Mouse (Mus musculus) hindbrain, embryonic 14.5 days (tissue): Measurements from ENCODE around the gene Stambpl1. TPM values are rescaled to one million over a fixed set of nuclear protein-coding genes. Genes with fewer than 3 reads are reported as not detected.

Source experiments
- ATAC-seq: fragments of 200-750 bp; cut with Nextera tagmentation; 2 replicates; pipeline ENCODE4 v1.8.0; 2017; ENCODE audit warnings: moderate number of reproducible peaks, mild to moderate bottlenecking, moderate TSS enrichment, moderate library complexity; ENCODE audit not compliant: low FRiP score
- DNase-seq: peaks from one replicate; pipeline ENCODE4 v3.0.0-alpha.2; 2015; ENCODE audit warnings: low spot score
- H3K27ac ChIP-seq: fragments of 300-500 bp; sonication (generic); 2 replicates; pipeline ENCODE4 v1.5.1; 2014; ENCODE audit warnings: mild to moderate bottlenecking, moderate library complexity
- H3K27me3 ChIP-seq: fragments of 300-500 bp; sonication (generic); 2 replicates; pipeline ENCODE4 v1.6.1; 2014; ENCODE audit warnings: mild to moderate bottlenecking, low read length, mixed read lengths; ENCODE audit not compliant: control insufficient read depth, insufficient read depth
- H3K36me3 ChIP-seq: fragments of 300-500 bp; sonication (generic); replicated peaks from 2 replicates; pipeline ENCODE4 v1.6.1; 2014; ENCODE audit not compliant: control insufficient read depth, insufficient read depth
- H3K4me1 ChIP-seq: fragments of 300-500 bp; sonication (generic); replicated peaks from 2 replicates; pipeline ENCODE4 v1.6.1; 2014; ENCODE audit warnings: antibody characterized with exemption, low read length, mixed read lengths; ENCODE audit not compliant: control insufficient read depth, insufficient read depth
- H3K4me2 ChIP-seq: fragments of 300-500 bp; sonication (generic); replicated peaks from 2 replicates; pipeline ENCODE4 v1.6.1; 2014; ENCODE audit warnings: mild to moderate bottlenecking, moderate library complexity
- H3K4me3 ChIP-seq: fragments of 300-500 bp; sonication (generic); replicated peaks from 2 replicates; pipeline ENCODE4 v1.5.1; 2014; ENCODE audit warnings: mild to moderate bottlenecking, low read length
- H3K9ac ChIP-seq: fragments of 300-500 bp; sonication (generic); 2 replicates; pipeline ENCODE4 v1.6.1; 2014
- H3K9me3 ChIP-seq: fragments of 300-500 bp; sonication (generic); 2 replicates; pipeline ENCODE4 v1.6.1; 2016; ENCODE audit warnings: low read length; ENCODE audit not compliant: control insufficient read depth
- WGBS: fragments of 180-500 bp; shearing (Covaris S2); extraction: QIAGEN DNeasy Blood & Tissue Kit; methylation state at CpG from one replicate; pipeline ENCODE4 v1.1.7; 2014; 5-methylcytosine and 5-hydroxymethylcytosine counted together
- polyA plus RNA-seq: library from polyadenylated mRNA; unstranded; fragments of >200 nt; fragmentation: Nextera tagmentation; extraction: Ambion mirVana; gene quantifications from 2 replicates; pipeline ENCODE4 v1.2.1, GENCODE M21; 2014

The Stambpl1 gene
- polyA plus RNA-seq, 1 experiment from 2014 or later, result 18.6 TPM

DNA sequence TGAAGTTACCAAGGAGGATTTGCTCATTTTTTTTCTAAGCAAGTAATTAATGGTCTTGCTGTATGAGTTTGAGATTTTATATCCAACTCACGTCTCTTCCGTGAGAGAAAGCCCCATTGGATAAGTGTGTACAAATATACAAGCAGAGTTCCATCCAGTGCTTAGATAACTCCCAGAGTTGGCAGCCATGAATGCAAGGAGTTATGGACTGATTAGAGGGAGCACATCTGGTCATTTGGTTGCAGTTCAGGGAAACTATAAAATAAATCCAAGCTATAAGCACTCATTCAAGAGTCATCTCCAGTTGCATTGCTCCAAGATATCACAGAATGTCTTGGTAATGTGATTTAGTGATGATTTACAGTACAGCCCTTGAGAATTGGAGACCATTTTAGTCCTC is 64.9 kb downstream of the Stambpl1 start:
- no peak overlapping the region for H3K27ac ChIP-seq
- no peak for ATAC-seq
- no peaks in the 10 kb centered on the region for H3K36me3 ChIP-seq
- H3K4me2 ChIP-seq, result no peak overlapping the region
- 94% methylated on average over 2 of the region's 2 CpGs for WGBS
- H3K4me3 ChIP-seq, result no peak overlapping the region
- no peaks in the 10 kb centered on the region for H3K27me3 ChIP-seq
- no peaks in the 10 kb centered on the region for H3K4me1 ChIP-seq
- no peak for DNase-seq
- no peak overlapping the region for H3K9ac ChIP-seq
- H3K9me3 ChIP-seq, result no peaks in the 10 kb centered on the region

DNA sequence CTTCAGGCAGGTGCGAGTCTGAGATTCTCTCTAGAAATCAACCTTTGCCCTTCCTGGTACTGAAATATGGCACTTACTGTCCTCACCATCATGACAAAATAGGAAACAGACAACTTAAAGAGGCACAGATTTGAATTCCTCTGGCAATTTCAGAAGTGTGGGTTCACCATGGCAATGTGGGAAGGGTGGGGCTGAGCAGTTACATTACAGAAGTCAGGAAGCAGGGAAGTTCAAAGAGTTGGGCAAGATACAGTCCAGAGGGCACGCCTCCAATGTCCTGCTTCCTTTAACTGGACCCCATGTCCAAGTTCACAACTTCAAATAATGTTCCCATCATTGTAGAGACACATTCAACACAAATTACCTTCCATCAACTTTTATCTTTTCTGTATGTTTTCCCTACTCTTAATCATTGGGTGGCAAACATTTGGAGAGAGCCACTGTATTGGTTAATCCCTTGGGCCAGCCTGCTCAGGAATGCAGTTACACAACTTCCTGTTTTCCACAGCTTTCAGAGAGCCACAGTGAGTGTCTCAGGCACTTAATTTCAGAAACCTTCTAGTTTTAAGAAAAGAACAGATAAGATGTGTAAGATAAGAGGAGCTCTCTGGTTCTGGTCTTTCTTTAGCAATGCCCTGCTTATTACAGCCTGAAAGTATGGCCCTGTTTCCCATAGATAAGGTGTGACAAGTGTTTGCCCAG is 70.4 kb downstream of the Stambpl1 start:
- Histone ChIP-seq H3K4me2 (no peak overlapping the region), H3K4me3 (no peak overlapping the region), H3K36me3 (no peaks in the 10 kb centered on the region), H3K9me3 (no peaks in the 10 kb centered on the region), H3K4me1 (no peaks in the 10 kb centered on the region), H3K9ac (no peak overlapping the region), H3K27me3 (no peaks in the 10 kb centered on the region), H3K27ac (no peak overlapping the region)
- DNase-seq (no peak), ATAC-seq (no peak)
- 84% methylated on average over 2 of the region's 2 CpGs for WGBS

DNA sequence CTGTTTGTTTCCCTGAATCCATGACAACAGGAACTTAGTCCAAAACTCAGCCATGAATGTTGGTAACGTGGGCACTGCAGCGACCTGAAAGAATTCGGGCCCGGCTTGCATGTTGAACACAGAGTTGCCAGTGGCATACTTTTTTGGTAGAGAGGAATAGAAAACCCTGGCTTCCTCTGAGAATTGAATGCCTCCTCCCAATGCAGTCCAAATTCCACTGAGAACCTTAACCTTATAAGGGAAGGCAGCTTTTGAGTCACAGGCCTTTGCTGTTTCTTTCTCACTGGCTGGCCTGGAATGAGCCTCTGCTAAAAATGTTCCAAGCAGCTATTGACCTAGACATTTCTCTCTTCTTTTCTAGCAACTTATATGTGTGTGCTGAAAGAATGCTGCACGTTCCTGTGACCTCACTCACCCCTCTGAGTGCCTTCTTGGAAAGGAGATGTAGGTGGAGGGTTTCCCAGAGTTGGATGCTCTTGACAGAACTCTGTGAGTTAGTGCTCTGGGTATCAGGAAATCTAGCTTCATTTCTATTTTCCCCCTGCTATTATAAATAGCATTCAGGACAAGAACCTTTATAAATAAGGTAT is 73.7 kb downstream of the Stambpl1 start:
- ATAC-seq, result no peak
- DNase-seq, result no peak

DNA sequence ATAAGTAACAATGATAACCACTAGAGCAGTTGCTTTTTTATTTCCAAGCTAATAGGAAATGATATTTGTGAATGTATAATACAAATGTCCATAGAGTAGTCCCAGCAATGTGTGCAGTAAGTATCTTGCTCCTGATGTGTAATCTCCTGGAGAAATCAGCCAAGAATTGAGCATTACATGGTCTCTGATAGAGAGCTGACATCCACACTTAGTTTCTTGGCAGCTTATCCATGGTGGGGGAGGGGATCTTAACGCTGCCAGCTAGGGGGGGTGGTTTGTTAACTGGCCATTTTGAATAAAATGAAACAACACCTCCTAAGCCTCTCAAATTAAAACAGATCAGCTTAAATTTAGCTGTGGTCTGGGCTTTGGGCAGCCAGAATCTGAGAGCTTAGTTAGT is 77.0 kb downstream of the Stambpl1 start:
- Histone ChIP-seq H3K4me1 (no peaks in the 10 kb centered on the region), H3K27me3 (no peaks in the 10 kb centered on the region), H3K27ac (no peak overlapping the region), H3K4me2 (no peak overlapping the region), H3K36me3 (no peaks in the 10 kb centered on the region), H3K9ac (no peak overlapping the region), H3K9me3 (no peaks in the 10 kb centered on the region), H3K4me3 (no peak overlapping the region)
- ATAC-seq (no peak), DNase-seq (no peak)
- WGBS, result 65% methylated on average over 1 of the region's 1 CpGs

More for the DNA sequence above, 73.7 kb downstream of the Stambpl1 start:
- Histone ChIP-seq H3K4me1 (no peaks in the 10 kb centered on the region), H3K27ac (no peak overlapping the region), H3K27me3 (no peaks in the 10 kb centered on the region), H3K9ac (no peak overlapping the region), H3K36me3 (no peaks in the 10 kb centered on the region), H3K9me3 (no peaks in the 10 kb centered on the region), H3K4me3 (no peak overlapping the region), H3K4me2 (no peak overlapping the region)
- 66% methylated on average over 5 of the region's 5 CpGs for WGBS

DNA sequence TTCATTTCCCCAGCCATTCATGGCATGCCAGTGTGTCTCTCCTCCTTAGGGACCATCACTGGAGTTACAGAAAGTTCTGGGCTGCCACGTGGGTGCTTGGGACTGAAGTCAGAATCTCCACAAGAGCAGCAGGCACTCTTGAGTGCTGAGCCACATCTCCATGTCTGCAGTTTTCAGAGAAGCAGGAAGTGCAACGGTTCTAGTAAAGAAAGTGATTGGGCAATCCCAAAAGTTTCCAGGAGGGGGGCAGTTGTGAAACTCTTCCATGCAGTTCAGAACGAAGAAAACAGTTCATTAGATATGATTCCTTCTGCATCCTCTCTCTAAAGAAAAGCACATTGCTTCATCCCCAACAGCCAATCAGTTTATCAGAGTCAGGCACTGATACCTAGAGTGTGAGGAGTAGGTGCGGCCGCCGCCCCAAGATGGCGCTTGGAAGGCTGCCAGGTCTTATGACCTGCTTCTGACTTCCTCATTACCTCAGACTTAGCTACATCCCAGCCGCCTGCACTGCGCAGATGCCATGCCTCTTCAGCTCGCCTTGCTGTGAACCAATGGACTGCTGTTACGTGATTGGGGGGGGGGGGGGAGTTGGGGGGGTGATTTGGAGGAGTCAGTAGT is 78.2 kb downstream of the Stambpl1 start:
- H3K27me3 ChIP-seq, result no peaks in the 10 kb centered on the region
- no peaks in the 10 kb centered on the region for H3K4me1 ChIP-seq
- H3K4me3 ChIP-seq, result no peak overlapping the region
- no peak for ATAC-seq
- WGBS, result 89% methylated on average over 11 of the region's 11 CpGs
- H3K27ac ChIP-seq, result no peak overlapping the region
- H3K36me3 ChIP-seq, result no peaks in the 10 kb centered on the region
- DNase-seq, result no peak
- no peak overlapping the region for H3K9ac ChIP-seq
- no peaks in the 10 kb centered on the region for H3K9me3 ChIP-seq
- H3K4me2 ChIP-seq, result no peak overlapping the region

DNA sequence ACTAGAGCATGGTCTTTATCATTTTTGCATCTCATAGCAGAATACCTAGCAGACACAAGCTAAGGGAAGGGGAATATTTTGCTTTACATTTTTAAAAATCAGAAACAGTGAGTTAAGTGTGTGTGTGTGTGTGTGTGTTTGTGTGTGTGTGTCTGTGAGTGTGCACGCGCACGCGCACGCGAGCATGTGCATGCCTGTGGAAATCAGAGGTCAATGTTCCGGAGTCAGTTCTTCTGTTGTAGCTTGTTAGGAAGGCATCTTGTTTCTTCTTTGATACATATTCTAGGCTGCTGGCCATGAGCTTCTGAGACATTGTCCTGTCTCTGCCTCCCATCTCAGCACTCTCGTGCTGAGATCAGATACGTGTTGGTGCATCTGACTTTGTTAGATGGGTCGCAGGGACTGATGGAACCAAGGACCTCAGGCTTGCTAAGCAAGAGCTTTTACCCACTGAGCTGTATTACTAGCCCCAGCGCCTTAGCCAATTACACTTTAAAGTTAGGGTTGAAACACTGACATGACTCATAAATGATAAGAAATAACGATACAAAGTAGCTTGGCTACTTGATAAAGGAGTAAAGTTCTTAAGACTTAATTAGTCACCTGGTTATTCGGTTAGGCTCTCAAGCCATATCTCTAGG is 78.9 kb downstream of the Stambpl1 start:
- WGBS, result 98% methylated on average over 13 of the region's 13 CpGs
- Histone ChIP-seq H3K4me3 (no peak overlapping the region), H3K4me2 (no peak overlapping the region), H3K27ac (no peak overlapping the region), H3K27me3 (no peaks in the 10 kb centered on the region), H3K4me1 (no peaks in the 10 kb centered on the region), H3K9ac (no peak overlapping the region), H3K36me3 (no peaks in the 10 kb centered on the region), H3K9me3 (no peaks in the 10 kb centered on the region)
- DNase-seq, result no peak
- ATAC-seq, result no peak

DNA sequence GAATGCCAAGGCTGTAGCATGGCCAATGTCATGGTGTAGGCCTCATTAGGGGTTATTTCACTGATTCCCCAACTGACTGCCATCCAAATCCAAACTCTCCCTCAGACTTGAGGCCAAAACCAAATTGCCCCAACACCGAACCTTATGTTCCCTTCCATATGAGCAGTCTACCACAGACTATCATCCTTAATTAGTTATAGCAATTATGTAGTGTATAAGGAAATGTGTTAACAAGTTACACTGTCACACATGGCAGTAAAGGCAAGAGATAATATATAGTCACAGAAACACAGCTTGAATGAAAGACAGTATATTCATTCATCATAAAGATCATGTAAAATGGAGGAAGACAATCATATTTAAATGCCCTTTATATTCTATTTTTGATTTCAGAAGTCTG is 81.0 kb downstream of the Stambpl1 start:
- Histone ChIP-seq H3K27ac (no peak overlapping the region), H3K4me2 (no peak overlapping the region), H3K4me1 (no peaks in the 10 kb centered on the region), H3K9ac (no peak overlapping the region), H3K4me3 (no peak overlapping the region), H3K27me3 (no peaks in the 10 kb centered on the region), H3K9me3 (no peaks in the 10 kb centered on the region), H3K36me3 (no peaks in the 10 kb centered on the region)
- DNase-seq (no peak), ATAC-seq (no peak)
- 95% methylated on average over 1 of the region's 1 CpGs for WGBS

DNA sequence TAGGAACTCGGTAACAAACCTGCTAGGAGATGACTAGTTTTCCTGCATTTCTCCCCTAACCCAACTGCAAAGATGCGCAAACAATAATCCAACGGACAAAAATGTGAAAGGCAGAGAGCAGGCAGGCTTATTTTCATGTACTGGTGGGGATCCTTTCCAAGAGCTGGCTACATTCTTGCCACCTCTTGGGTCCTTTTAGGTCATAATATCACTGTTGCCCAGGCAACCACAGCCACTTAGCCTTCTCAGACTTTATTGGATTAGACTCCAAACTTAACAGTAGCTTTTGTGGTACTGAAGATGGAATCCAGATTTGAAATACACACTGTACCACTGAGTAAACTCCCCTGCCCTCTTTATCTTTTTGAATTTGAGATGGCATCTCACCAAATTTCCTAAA is 86.0 kb downstream of the Stambpl1 start:
- no peaks in the 10 kb centered on the region for H3K9me3 ChIP-seq
- no peak overlapping the region for H3K4me2 ChIP-seq
- no peaks in the 10 kb centered on the region for H3K36me3 ChIP-seq
- H3K9ac ChIP-seq, result no peak overlapping the region
- H3K27me3 ChIP-seq, result no peaks in the 10 kb centered on the region
- ATAC-seq (no peak), DNase-seq (no peak)
- no peak overlapping the region for H3K4me3 ChIP-seq
- 79% methylated on average over 3 of the region's 3 CpGs for WGBS
- no peaks in the 10 kb centered on the region for H3K4me1 ChIP-seq
- H3K27ac ChIP-seq, result no peak overlapping the region

DNA sequence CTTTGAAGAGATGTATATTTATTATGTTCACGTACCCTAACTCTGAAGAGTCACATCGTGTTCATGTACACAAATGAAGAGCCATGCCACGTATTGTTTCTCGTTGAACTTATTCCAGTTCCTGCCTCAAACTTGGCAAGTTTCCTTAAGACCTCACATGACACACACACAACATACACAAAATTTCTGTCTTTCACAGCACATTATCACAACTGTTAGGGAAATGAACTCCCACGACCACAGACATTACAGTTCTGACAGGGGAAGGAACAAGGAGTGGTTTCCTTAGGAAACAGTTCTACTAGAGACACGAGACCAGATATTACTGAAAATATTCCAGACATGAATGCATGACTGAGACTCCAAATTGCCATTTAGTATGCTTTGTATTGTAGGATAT is 91.6 kb downstream of the Stambpl1 start:
- H3K4me2 ChIP-seq, result no peak overlapping the region
- H3K36me3 ChIP-seq, result no peaks in the 10 kb centered on the region
- WGBS, result 85% methylated on average over 6 of the region's 6 CpGs
- no peaks in the 10 kb centered on the region for H3K9me3 ChIP-seq
- no peak overlapping the region for H3K4me3 ChIP-seq
- no peaks in the 10 kb centered on the region for H3K27me3 ChIP-seq
- H3K4me1 ChIP-seq, result no peaks in the 10 kb centered on the region
- H3K9ac ChIP-seq, result no peak overlapping the region
- DNase-seq, result no peak
- H3K27ac ChIP-seq, result no peak overlapping the region
- no peak for ATAC-seq
